Mouse (Mus musculus) CH12.LX (cell line): ENCODE results near the gene Atp2c2. TPM values are rescaled to one million over a fixed set of nuclear protein-coding genes. Genes with fewer than 3 reads are reported as not detected.

ENCODE experiments used
- DNase-seq: peaks from one replicate; pipeline ENCODE4 v3.0.0-alpha.2; 2013; ENCODE audit errors: extremely low read depth
- H3K27ac ChIP-seq: 2 replicates; pipeline ENCODE4 v1.5.1; 2012; ENCODE audit warnings: low read depth, mild to moderate bottlenecking, control low read depth, moderate library complexity; ENCODE audit not compliant: insufficient read depth
- H3K27me3 ChIP-seq: replicated peaks from 2 replicates; pipeline ENCODE3; 2012; ENCODE audit warnings: inconsistent platforms
- H3K36me3 ChIP-seq, 2 experiments: replicated peaks in 1 of 2; 2 replicates each; pipeline versions ENCODE3 to v1.6.1; 2012; ENCODE audit warnings: inconsistent platforms in 1 of 2, low read length in 1 of 2, mild to moderate bottlenecking in 1 of 2, mixed read lengths in 1 of 2, moderate library complexity in 1 of 2; ENCODE audit not compliant: control insufficient read depth in 1 of 2, insufficient read depth in 1 of 2
- H3K4me1 ChIP-seq, 2 experiments: 2 replicates each; pipeline ENCODE4 v1.6.1; 2012; ENCODE audit warnings: inconsistent platforms in 1 of 2, moderate library complexity in 1 of 2; ENCODE audit not compliant: insufficient read depth in 2 of 2, control insufficient read depth in 1 of 2
- H3K4me2 ChIP-seq: 2 replicates; pipeline ENCODE4 v1.6.1; 2012; ENCODE audit warnings: low read depth, mild to moderate bottlenecking, control low read depth; ENCODE audit not compliant: poor library complexity, insufficient read depth, severe bottlenecking
- H3K4me3 ChIP-seq, 3 experiments: fragments of 150-350 bp in 1 of 3; sonication (generic) in 1 of 3; replicated peaks in 1 of 3; 2 replicates each; pipeline versions ENCODE3 to v1.5.1; 2011 to 2012; ENCODE audit warnings: low read depth in 2 of 3, low read length in 2 of 3, mild to moderate bottlenecking in 2 of 3, moderate library complexity in 2 of 3, control low read depth in 1 of 3, improper control_type of control experiment in 1 of 3, inconsistent platforms in 1 of 3, mixed read lengths in 1 of 3; ENCODE audit not compliant: poor library complexity in 1 of 3
- H3K79me2 ChIP-seq: replicated peaks from 2 replicates; pipeline ENCODE4 v1.6.1; 2012; ENCODE audit warnings: mild to moderate bottlenecking, moderate library complexity; ENCODE audit not compliant: control insufficient read depth, poor library complexity, insufficient read depth, severe bottlenecking; ENCODE audit errors: extremely low read depth
- H3K9ac ChIP-seq: 2 replicates; pipeline ENCODE4 v1.6.1; 2012; ENCODE audit warnings: low read depth, mild to moderate bottlenecking, control low read depth, moderate library complexity; ENCODE audit not compliant: insufficient read depth
- H3K9me3 ChIP-seq: replicated peaks from 2 replicates; pipeline ENCODE3; 2012; ENCODE audit warnings: low read length, inconsistent platforms, mixed read lengths
- BHLHE40 ChIP-seq: IDR thresholded peaks from 2 replicates; pipeline ENCODE4 v1.6.1; 2011; ENCODE audit warnings: mild to moderate bottlenecking, low read depth, low read length, improper control_type of control experiment
- E2F4 ChIP-seq: IDR thresholded peaks from 2 replicates; pipeline ENCODE4 v1.6.1; 2011; ENCODE audit warnings: low read depth, low read length, improper control_type of control experiment; ENCODE audit not compliant: insufficient replicate concordance
- ELF1 ChIP-seq: IDR thresholded peaks from 2 replicates; pipeline ENCODE4 v1.6.1; 2014; ENCODE audit warnings: low read depth, mild to moderate bottlenecking, inconsistent platforms, low read length, improper control_type of control experiment
- ETS1 ChIP-seq: conservative IDR thresholded peaks from 2 replicates; pipeline ENCODE4 v1.6.1; 2012; ENCODE audit warnings: low read depth, mild to moderate bottlenecking, inconsistent platforms, low read length, improper control_type of control experiment, moderate library complexity
- GABPA ChIP-seq: IDR thresholded peaks from 2 replicates; pipeline ENCODE4 v1.6.1; 2012; ENCODE audit warnings: low read depth, low read length, improper control_type of control experiment, inconsistent platforms; ENCODE audit not compliant: insufficient replicate concordance
- IRF4 ChIP-seq: IDR thresholded peaks from 2 replicates; pipeline ENCODE4 v1.6.1; 2014; ENCODE audit warnings: low read depth, mild to moderate bottlenecking, inconsistent platforms, low read length, improper control_type of control experiment
- JUN ChIP-seq: IDR thresholded peaks from 2 replicates; pipeline ENCODE4 v1.6.1; 2011; ENCODE audit warnings: low read depth, mild to moderate bottlenecking, low read length, improper control_type of control experiment, moderate library complexity; ENCODE audit not compliant: insufficient read depth
- JUND ChIP-seq: conservative IDR thresholded peaks from 2 replicates; pipeline ENCODE4 v1.6.1; 2011; ENCODE audit warnings: low read depth, low read length, improper control_type of control experiment
- MAFK ChIP-seq: IDR thresholded peaks from 2 replicates; pipeline ENCODE4 v1.6.1; 2011; ENCODE audit warnings: low read length, improper control_type of control experiment; ENCODE audit not compliant: insufficient replicate concordance
- MAX ChIP-seq: IDR thresholded peaks from 2 replicates; pipeline ENCODE4 v1.6.1; 2011; ENCODE audit warnings: low read length, improper control_type of control experiment
- MAZ ChIP-seq: IDR thresholded peaks from 2 replicates; pipeline ENCODE4 v1.6.1; 2012; ENCODE audit warnings: low read depth, mild to moderate bottlenecking, inconsistent platforms, low read length, improper control_type of control experiment, moderate library complexity
- MEF2A ChIP-seq: IDR thresholded peaks from 2 replicates; pipeline ENCODE4 v1.6.1; 2014; ENCODE audit warnings: low read depth, mild to moderate bottlenecking, inconsistent platforms, low read length, improper control_type of control experiment, borderline replicate concordance
- MXI1 ChIP-seq: IDR thresholded peaks from 2 replicates; pipeline ENCODE4 v1.6.1; 2011; ENCODE audit warnings: mild to moderate bottlenecking, low read depth, low read length, improper control_type of control experiment
- MYC ChIP-seq: IDR thresholded peaks from 2 replicates; pipeline ENCODE4 v1.6.1; 2011; ENCODE audit warnings: low read depth, mild to moderate bottlenecking, improper control_type of control experiment, low read length
- NELFE ChIP-seq: IDR thresholded peaks from 2 replicates; pipeline ENCODE4 v1.6.1; 2011; ENCODE audit warnings: low read depth, low read length, improper control_type of control experiment
- RAD21 ChIP-seq: IDR thresholded peaks from 2 replicates; pipeline ENCODE4 v1.6.1; 2011; ENCODE audit warnings: low read depth, mild to moderate bottlenecking, low read length, improper control_type of control experiment, moderate library complexity
- SMC3 ChIP-seq: IDR thresholded peaks from 2 replicates; pipeline ENCODE4 v1.6.1; 2011; ENCODE audit warnings: low read depth, low read length, improper control_type of control experiment
- TCF12 ChIP-seq: IDR thresholded peaks from 2 replicates; pipeline ENCODE4 v1.6.1; 2014; ENCODE audit warnings: low read depth, mild to moderate bottlenecking, inconsistent platforms, low read length, improper control_type of control experiment
- UBTF ChIP-seq: IDR thresholded peaks from 2 replicates; pipeline ENCODE4 v1.6.1; 2012; ENCODE audit warnings: low read depth, mild to moderate bottlenecking, inconsistent platforms, low read length, improper control_type of control experiment, moderate library complexity
- USF1 ChIP-seq: IDR thresholded peaks from 2 replicates; pipeline ENCODE4 v1.6.1; 2014; ENCODE audit warnings: low read depth, mild to moderate bottlenecking, inconsistent platforms, low read length, improper control_type of control experiment
- USF2 ChIP-seq: conservative IDR thresholded peaks from 2 replicates; pipeline ENCODE4 v1.6.1; 2011; ENCODE audit warnings: low read depth, low read length, improper control_type of control experiment
- ZC3H11A ChIP-seq: IDR thresholded peaks from 2 replicates; pipeline ENCODE4 v1.6.1; 2012; ENCODE audit warnings: low read depth, mild to moderate bottlenecking, inconsistent platforms, low read length, improper control_type of control experiment
- dilution Hi-C: fragments of 300-500 bp; cut with MboI; formaldehyde crosslinking; loops from 2 replicates; pipeline ENCODE4 v1.14.3; 2020; ENCODE audit warnings: low sequenced_read_pairs; ENCODE audit not compliant: extremely low pct_unique_long_range_greater_than_20kb, extremely low pct_ligation_motif_present
- in situ Hi-C: fragments of 300-500 bp; cut with MboI; formaldehyde crosslinking; loops from 3 replicates; pipeline ENCODE4 v1.14.3; 2019; ENCODE audit warnings: low sequenced_read_pairs, low pct_ligation_motif_present, low pct_unique_long_range_greater_than_20kb, mixed read lengths
- polyA plus RNA-seq: library from polyadenylated mRNA; unstranded; fragments of >175 nt; gene quantifications from 2 replicates; pipeline ENCODE4 v1.2.1, GENCODE M21; 2012; ENCODE audit warnings: low read depth; ENCODE audit not compliant: insufficient read length
- total RNA-seq, 2 experiments: library from RNA; depleted of rRNA; stranded (reverse); fragments of 300-350 nt in 1 of 2; fragments of >200 nt in 1 of 2; gene quantifications; 2 replicates each; pipeline ENCODE4 v1.2.3; 2012 to 2014

Gene Atp2c2
- total and polyA plus RNA-seq, 3 experiments = not detected

DNA sequence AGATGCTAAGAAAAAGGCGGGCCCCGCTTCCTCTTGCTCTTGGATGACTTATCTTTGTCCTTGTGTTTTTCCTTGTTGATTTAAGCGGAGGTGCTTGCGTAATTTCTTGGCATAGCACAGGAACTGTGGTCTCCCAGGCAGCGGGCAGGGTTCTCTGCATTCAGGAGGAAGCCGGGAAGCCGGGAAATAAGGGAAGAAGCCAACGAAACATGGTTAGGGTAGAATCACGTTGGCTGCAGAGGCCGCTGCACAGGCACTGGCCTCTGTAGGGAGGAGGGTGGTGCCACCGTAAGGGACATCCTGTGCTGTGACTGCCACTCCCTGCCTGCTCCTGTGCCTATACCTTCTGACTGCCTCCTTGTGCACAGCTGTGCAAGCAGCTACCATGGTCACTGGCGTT lies 15.4 kb downstream of the Atp2c2 start:
- dilution Hi-C loops = no loop called here
- Histone ChIP-seq H3K9ac (no peak overlapping the region), H3K36me3 (no peaks in the 10 kb centered on the region), H3K4me3 (no peak overlapping the region), H3K79me2 (no peaks in the 10 kb centered on the region), H3K27ac (no peak overlapping the region), H3K27me3 (peaks cover 63% of the 10 kb centered on the region)
- no peak for DNase-seq
- TF ChIP-seq ZC3H11A = no peak
- TF ChIP-seq GABPA = no peak
- no peak for TF ChIP-seq IRF4
- no peak for TF ChIP-seq ETS1
- no peak for TF ChIP-seq NELFE
- no peak for TF ChIP-seq JUN
- no peak for TF ChIP-seq MAZ
- no peak for TF ChIP-seq UBTF
- no peak for TF ChIP-seq USF2
- TF ChIP-seq SMC3 = no peak
- TF ChIP-seq USF1 = no peak
- TF ChIP-seq MAX = no peak
- no peak for TF ChIP-seq RAD21
- no peak for TF ChIP-seq BHLHE40
- TF ChIP-seq MEF2A = no peak
- TF ChIP-seq TCF12 = no peak
- TF ChIP-seq MYC = no peak
- TF ChIP-seq, all 38 proteins: peak for 0
- Histone ChIP-seq H3K4me1 (peaks cover 0 to 7% of the 10 kb centered on the region in 2 experiments; a peak in 1 of 4 replicates), H3K9me3 (no peaks in the 10 kb centered on the region), H3K4me2 (no peak overlapping the region)
- in situ Hi-C loops = no loop called here

GRCm38 (mm10) chr8:119716730-119717299 lies 17.0 kb downstream of the Atp2c2 start:
- no peak for TF ChIP-seq JUND
- no peak for TF ChIP-seq USF2
- no peak for TF ChIP-seq ELF1
- no peak for TF ChIP-seq IRF4
- no peak for TF ChIP-seq MXI1
- TF ChIP-seq MAZ = no peak
- TF ChIP-seq MAFK = no peak
- no peak for TF ChIP-seq UBTF
- TF ChIP-seq MYC = no peak
- no peak for TF ChIP-seq E2F4
- Histone ChIP-seq H3K4me2 (no peak overlapping the region), H3K79me2 (no peaks in the 10 kb centered on the region), H3K9ac (no peak overlapping the region), H3K4me3 (no peak overlapping the region), H3K9me3 (no peaks in the 10 kb centered on the region), H3K4me1 (peaks cover 0 to 7% of the 10 kb centered on the region in 2 experiments; a peak in 1 of 4 replicates), H3K27me3 (peaks cover 65% of the 10 kb centered on the region), H3K36me3 (no peaks in the 10 kb centered on the region), H3K27ac (no peak overlapping the region)
- in situ Hi-C loops = no loop called here
- DNase-seq = no peak
- dilution Hi-C loops = no loop called here
